Mouse (Mus musculus) leukemia stem cell, adult 10-12 weeks (primary cell): ENCODE data around the gene Esp3. TPM values are rescaled to one million over a fixed set of nuclear protein-coding genes. Genes with fewer than 3 reads are reported as not detected.

Experiments used
- polyA plus RNA-seq: library from polyadenylated mRNA; stranded (reverse); fragments of >175 nt; gene quantifications from 2 replicates; pipeline ENCODE4 v1.2.3, GENCODE M21; 2012; ENCODE audit warnings: low replicate concordance

Esp3 gene
- not detected in 2 replicates for polyA plus RNA-seq

DNA sequence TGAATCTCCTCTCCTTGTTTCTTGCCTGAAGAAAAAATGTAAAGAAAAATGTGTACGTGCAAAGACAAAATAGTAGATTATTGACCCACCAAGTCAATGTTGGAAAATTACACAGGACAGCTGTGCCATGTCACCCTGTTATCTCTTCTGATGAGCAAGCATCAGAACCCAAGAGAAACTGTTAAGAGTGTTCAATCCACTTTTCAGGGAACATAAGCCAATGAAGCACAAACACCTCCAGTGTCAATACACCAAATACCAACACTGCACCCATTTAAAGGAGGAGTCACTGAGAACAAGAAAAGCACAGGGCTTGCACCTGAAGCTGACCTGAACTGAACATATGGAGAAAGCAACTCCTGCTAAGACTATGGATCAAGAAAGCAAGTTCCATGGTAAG, at the start of gene Esp3:
Gene Esp3, plus strand, starts transcription at position 301 of the 400 bp plus-strand sequence.

DNA sequence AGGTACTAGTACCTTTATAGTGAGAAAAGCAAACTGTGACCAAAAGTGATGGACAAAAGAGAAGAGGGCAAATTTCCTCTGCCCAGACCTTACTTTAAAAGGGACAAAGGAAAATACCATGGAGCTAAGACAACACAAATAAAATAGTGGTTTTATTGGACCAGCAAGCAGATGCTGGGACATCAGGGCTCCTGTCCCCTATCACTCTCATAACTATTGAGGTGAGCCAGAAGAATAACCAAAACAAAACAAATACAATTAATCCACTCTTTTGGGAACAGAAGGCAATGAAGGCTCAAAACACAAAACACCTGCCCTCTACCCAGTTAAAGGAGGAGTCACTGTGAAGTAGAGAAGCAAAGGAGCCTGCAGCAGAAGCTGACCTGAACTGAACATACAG, 33.6 kb upstream of the Esp3 start, which contains the start of gene Esp4:
Gene Esp4, plus strand, starts transcription at position 301 of the 400 bp plus-strand sequence.

Other genes starting within 250 kb of the Esp3 start
- not detected in 2 replicates for gene Esp8, start 112.1 kb upstream of the Esp3 start, polyA plus RNA-seq
- gene Esp6, start 70.6 kb upstream of the Esp3 start, polyA plus RNA-seq = not detected in 2 replicates
- gene Esp4, start 33.5 kb upstream of the Esp3 start, polyA plus RNA-seq = not detected in 2 replicates
- gene Esp1, start 95.0 kb downstream of the Esp3 start, polyA plus RNA-seq = not detected in 2 replicates
- 0.19 TPM in 1 of 2 replicates, not detected in the other for gene Crisp2, start 174.9 kb downstream of the Esp3 start, polyA plus RNA-seq
- gene Rhag, start 179.1 kb downstream of the Esp3 start, polyA plus RNA-seq = 28.1 and 92.5 TPM in 2 replicates
- gene 9130008F23Rik, start 248.5 kb downstream of the Esp3 start, polyA plus RNA-seq = 0.41 TPM in 1 of 2 replicates, not detected in the other